Mouse (Mus musculus) cerebellum, postnatal 10 days (tissue): ENCODE measurements around the gene Gm3187.
"Not testable (repeated sequence)": the region's sequence is repeated elsewhere in the genome, so short reads cannot be mapped to it uniquely, and the experiment has no call there.

Experiments used
- DNase-seq, 2 experiments: peaks; one replicate each; pipeline ENCODE4 v3.0.0; 2021; ENCODE audit warnings: mixed read lengths in 2 of 2

The Gm3187 gene

GRCm38 (mm10) chr14:5483907-5484306 is at the start of gene Gm3187:
Gene Gm3187, plus strand, starts transcription at chr14:5484207.
- not testable (repeated sequence) for DNase-seq

- DNase-seq: not testable (repeated sequence)
These were observed 28.6 kb upstream of the Gm3187 start, which contains the start of gene Gm3194 for GRCm38 (mm10) chr14:5455367-5455766. Gene Gm3194, minus strand, starts transcription at chr14:5455467.

DNA sequence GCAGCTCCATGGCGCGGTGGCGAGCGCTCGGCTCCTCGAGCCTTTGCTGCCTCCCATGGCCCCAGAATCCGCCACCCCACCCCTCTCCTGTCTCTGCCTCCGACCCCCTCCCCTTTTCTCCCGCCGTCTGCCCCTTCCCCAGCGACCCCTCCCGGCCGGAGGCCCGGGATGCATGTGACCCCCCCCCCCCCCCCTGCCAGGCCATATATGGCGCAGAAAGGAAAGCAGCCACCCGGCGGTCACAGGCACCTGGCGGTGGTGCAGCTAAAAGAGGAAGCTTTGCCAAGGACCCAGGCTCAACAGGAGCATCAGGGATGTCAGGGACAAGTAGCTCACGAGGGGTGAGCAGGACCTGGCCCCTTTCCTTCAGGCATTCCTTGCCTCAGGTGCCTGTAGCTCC is 23.5 kb upstream of the Gm3187 start:
- DNase-seq: not testable (repeated sequence)

DNA sequence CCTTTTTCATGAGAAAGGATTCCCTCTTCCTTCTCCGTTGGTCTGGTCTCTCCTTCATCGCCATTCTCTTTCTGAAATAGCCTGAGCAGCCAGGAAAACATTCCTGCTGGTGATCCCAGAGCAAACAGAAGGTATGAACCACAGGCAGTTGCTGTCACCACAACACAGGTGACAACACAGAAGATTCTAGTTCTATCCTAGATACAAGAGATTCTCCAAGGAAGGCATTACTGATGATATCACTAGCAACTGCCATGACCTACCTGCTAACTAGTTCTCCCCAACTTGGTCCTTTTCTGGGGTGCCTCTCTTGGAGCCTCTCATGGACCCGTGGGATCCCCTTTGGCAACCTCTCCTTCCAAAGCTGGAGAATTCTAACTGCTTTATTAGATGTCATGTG is 6.3 kb upstream of the Gm3187 start, which contains the start of gene Gm8246:
TSS of gene Gm8246 (minus strand) at position 101 of the 400 bp plus-strand sequence.
- not testable (repeated sequence) for DNase-seq

GRCm38 (mm10) chr14:5501374-5501773 is 17.4 kb downstream of the Gm3187 start, which contains the start of gene Gm3488:
Gene Gm3488, plus strand, starts transcription at chr14:5501674.
- not testable (repeated sequence) for DNase-seq

GRCm38 (mm10) chr14:5538196-5538595 is 54.2 kb downstream of the Gm3187 start, which contains the start of gene Gm3532:
Gene Gm3532, plus strand, starts transcription at chr14:5538496.
- DNase-seq: not testable (repeated sequence)
